Mouse (Mus musculus): ENCODE data around the gene Kctd7.
A peak's percentile ranks its signal among the peaks of the same experiment; 100 is the strongest.

The Kctd7 gene

GRCm38 (mm10) chr5:130144334-130145312 is at the start of gene Kctd7:
Kctd7 (plus strand) TSS chr5:130144861.
- peak; percentile 89 for DNase-seq (ENCODE audit: low spot score)

GRCm38 (mm10) chr5:130096754-130097153 is 47.9 kb upstream of the Kctd7 start:
- DNase-seq (ENCODE audit: low spot score): no peak

- DNase-seq (ENCODE audit: low spot score): no peak
Measured at GRCm38 (mm10) chr5:130097837-130098236, 46.8 kb upstream of the Kctd7 start.

- DNase-seq (ENCODE audit: low spot score): no peak
Measured at GRCm38 (mm10) chr5:130101724-130102123, 42.9 kb upstream of the Kctd7 start.

GRCm38 (mm10) chr5:130109348-130109747 is 35.3 kb upstream of the Kctd7 start:
- DNase-seq (ENCODE audit: low spot score): no peak

GRCm38 (mm10) chr5:130110632-130111464 is 33.8 kb upstream of the Kctd7 start:
- DNase-seq (ENCODE audit: low spot score): no peak

- no peak for DNase-seq (ENCODE audit: low spot score)
Measured at GRCm38 (mm10) chr5:130112653-130113052, 32.0 kb upstream of the Kctd7 start.

- no peak for DNase-seq (ENCODE audit: low spot score)
Measured at GRCm38 (mm10) chr5:130116116-130116515, 28.5 kb upstream of the Kctd7 start.

- no peak for DNase-seq (ENCODE audit: low spot score)
Measured at GRCm38 (mm10) chr5:130116857-130117256, 27.8 kb upstream of the Kctd7 start.

GRCm38 (mm10) chr5:130117932-130118331 is 26.7 kb upstream of the Kctd7 start:
- DNase-seq (ENCODE audit: low spot score): no peak

- no peak for DNase-seq (ENCODE audit: low spot score)
Measured at GRCm38 (mm10) chr5:130119236-130119635, 25.4 kb upstream of the Kctd7 start.

- DNase-seq (ENCODE audit: low spot score): no peak
Measured at GRCm38 (mm10) chr5:130120070-130120736, 24.5 kb upstream of the Kctd7 start.

GRCm38 (mm10) chr5:130120904-130121303 is 23.8 kb upstream of the Kctd7 start:
- DNase-seq (ENCODE audit: low spot score): no peak

- no peak for DNase-seq (ENCODE audit: low spot score)
Measured at GRCm38 (mm10) chr5:130122355-130122754, 22.3 kb upstream of the Kctd7 start.

- no peak for DNase-seq (ENCODE audit: low spot score)
Measured at GRCm38 (mm10) chr5:130124271-130124670, 20.4 kb upstream of the Kctd7 start.

GRCm38 (mm10) chr5:130128686-130129523 is 15.8 kb upstream of the Kctd7 start:
- no peak for DNase-seq (ENCODE audit: low spot score)

- DNase-seq (ENCODE audit: low spot score): no peak
Measured at GRCm38 (mm10) chr5:130129524-130129793, 15.2 kb upstream of the Kctd7 start.

- DNase-seq (ENCODE audit: low spot score): no peak
Measured at GRCm38 (mm10) chr5:130136597-130136996, 8.1 kb upstream of the Kctd7 start.

GRCm38 (mm10) chr5:130139393-130139792 is 5.3 kb upstream of the Kctd7 start:
- peak; percentile 83 for DNase-seq (ENCODE audit: low spot score)

- DNase-seq (ENCODE audit: low spot score): no peak
Measured at GRCm38 (mm10) chr5:130141138-130141537, 3.5 kb upstream of the Kctd7 start.

- no peak for DNase-seq (ENCODE audit: low spot score)
Measured at GRCm38 (mm10) chr5:130142041-130142440, 2.6 kb upstream of the Kctd7 start.

GRCm38 (mm10) chr5:130143101-130143500 is 1.6 kb upstream of the Kctd7 start:
- no peak for DNase-seq (ENCODE audit: low spot score)
